ENCODE assay signal across 22 mouse cellular contexts in the genomic region with DNA sequence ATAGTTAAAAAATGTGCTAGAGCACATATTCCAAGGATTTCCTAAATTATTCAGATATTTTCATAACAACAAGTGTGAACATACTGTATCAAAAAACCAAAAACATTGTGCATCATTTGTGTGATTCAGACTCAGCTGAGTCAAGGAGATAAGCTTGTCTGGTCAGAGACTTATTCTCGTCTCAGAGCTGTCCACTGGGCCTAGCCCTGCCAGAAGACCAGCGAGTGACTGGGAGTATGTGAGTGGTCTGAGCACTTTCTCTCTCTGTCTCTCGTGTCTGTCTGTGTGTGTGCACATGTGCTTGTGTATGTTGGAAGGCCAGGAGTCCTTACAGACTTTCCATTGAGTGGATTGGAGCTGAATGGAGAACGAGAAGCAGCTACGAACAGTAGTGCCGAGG. TPM values are rescaled to one million over a fixed set of nuclear protein-coding genes. Genes with fewer than 3 reads are reported as not detected.
"Had no signal": no experiment of that assay in that cellular context is flagged by ENCODE, and none has a peak within 500 bp of the region (broad histone marks: within the 10 kb centered on the region; RNA-seq: fewer than 3 reads in every experiment).

No protein-coding gene starts in this region.

- H3K4me2 ChIP-seq: limb, embryonic 12.5 days; limb, embryonic 15.5 days; liver, embryonic 11.5 days; lung, embryonic 14.5 days; midbrain, embryonic 13.5 days; neural tube, embryonic 13.5 days; stomach, embryonic 15.5 days had no signal

- DNase-seq: kidney, adult 2 months; kidney, postnatal 14 days; left cerebral cortex, postnatal 4 days; liver, postnatal 0 days; lung, embryonic 14.5 days; retina, postnatal 1 day; right cerebral cortex, postnatal 25 days; spleen, adult 18-20 months; thymus, postnatal 36 days had no signal

- H3K27me3 ChIP-seq: limb, embryonic 12.5 days; limb, embryonic 15.5 days; midbrain, embryonic 13.5 days; neural tube, embryonic 13.5 days; stomach, embryonic 15.5 days had no signal

- H3K36me3 ChIP-seq: limb, embryonic 12.5 days; limb, embryonic 15.5 days; midbrain, embryonic 13.5 days; neural tube, embryonic 13.5 days; stomach, embryonic 15.5 days had no signal

- H3K9me3 ChIP-seq: limb, embryonic 12.5 days; limb, embryonic 15.5 days; midbrain, embryonic 13.5 days; neural tube, embryonic 13.5 days; stomach, embryonic 15.5 days had no signal

- H3K9ac ChIP-seq: limb, embryonic 12.5 days; limb, embryonic 15.5 days; liver, embryonic 14.5 days; liver, postnatal 0 days; lung, embryonic 14.5 days; midbrain, embryonic 13.5 days; neural tube, embryonic 13.5 days; stomach, embryonic 15.5 days had no signal

- H3K4me3 ChIP-seq: limb, embryonic 12.5 days; limb, embryonic 15.5 days; midbrain, embryonic 13.5 days; neural tube, embryonic 13.5 days; stomach, embryonic 15.5 days had no signal

- H3K27ac ChIP-seq: liver, embryonic 14.5 days; midbrain, embryonic 13.5 days; neural tube, embryonic 13.5 days; stomach, embryonic 15.5 days had no signal

- ATAC-seq: intestine, postnatal 0 days; liver, postnatal 0 days; lung, postnatal 0 days; midbrain, embryonic 13.5 days had no signal

RNA-seq across cellular contexts. Expression of a gene that starts 20.8 kb away (rescaled TPM):
- polyA plus RNA-seq: kidney, embryonic 14.5 days; liver, embryonic 11.5 days; macrophage; urinary bladder, adult 2 months had no signal

RNA-seq across cellular contexts. Expression of a gene that starts 37.0 kb away (rescaled TPM):
- polyA plus RNA-seq: limb, embryonic 12.5 days; limb, embryonic 15.5 days; lung, embryonic 14.5 days; midbrain, embryonic 13.5 days; midbrain, postnatal 0 days; neural tube, embryonic 13.5 days; stomach, embryonic 15.5 days had no signal
